Mouse (Mus musculus) A20 (cell line): Measurements from ENCODE around the gene Kcnc1.

Source experiments
- DNase-seq: peaks from one replicate; pipeline ENCODE4 v3.0.0-alpha.2; 2011; ENCODE audit warnings: low read depth, low spot score

Gene Kcnc1

GRCm38 (mm10) chr7:46396231-46396927 lies at the start of gene Kcnc1:
TSS of gene Kcnc1 (plus strand) at chr7:46396497.
- peak; percentile 56 for DNase-seq

- DNase-seq: no peak
These were observed 48.6 kb upstream of the Kcnc1 start for GRCm38 (mm10) chr7:46347692-46348091.

DNA sequence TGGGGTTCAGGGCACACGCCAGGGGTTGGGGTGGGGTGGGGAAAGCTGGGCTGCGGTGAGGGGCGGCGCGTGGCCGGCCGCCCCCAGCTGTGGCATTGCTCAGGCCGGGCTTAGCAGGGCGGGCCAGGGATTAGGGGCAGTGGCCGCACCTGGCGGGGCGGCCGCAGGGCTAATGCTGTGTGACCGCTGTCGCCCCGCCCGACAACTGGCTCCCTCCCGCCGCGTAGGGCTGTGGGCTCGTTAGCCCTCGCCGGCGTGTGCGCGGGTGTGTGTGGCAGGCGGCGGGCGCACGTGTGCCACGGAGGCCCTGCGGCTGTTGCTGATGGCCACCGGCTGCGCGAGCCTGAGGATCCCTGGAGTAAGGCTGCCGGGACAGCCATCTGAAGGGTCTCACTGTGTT lies 47.5 kb upstream of the Kcnc1 start:
- no peak for DNase-seq

DNA sequence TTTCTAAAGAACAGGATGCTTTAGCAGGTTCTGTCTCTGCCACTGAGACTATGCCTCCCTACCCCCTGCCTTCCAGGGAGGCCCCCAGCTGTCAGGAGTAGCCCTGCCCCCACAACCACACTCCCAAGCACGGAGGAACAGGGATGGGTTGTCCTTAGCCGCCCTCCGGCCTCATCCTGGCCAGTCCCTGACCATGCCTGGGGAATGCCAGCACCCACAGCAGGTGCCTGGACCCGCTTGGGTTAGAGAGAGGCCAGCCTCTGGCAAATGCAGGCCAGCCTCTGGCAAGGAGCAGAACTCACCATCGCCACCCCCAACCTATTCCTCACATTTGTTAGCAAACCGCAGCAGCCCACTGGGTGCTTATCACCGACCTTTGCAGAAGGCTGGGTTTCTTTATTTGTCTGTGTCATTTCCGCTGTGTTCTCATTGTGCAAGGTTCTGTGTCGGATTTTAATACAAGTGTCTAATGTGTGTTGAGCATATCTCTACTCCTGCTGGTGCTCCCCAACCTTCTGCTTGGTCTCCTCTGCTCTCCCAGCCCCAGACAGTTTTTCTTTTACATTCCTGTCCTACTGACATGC lies 46.1 kb upstream of the Kcnc1 start:
- DNase-seq: no peak

- no peak for DNase-seq
These were observed 43.5 kb upstream of the Kcnc1 start for GRCm38 (mm10) chr7:46352748-46353147.

- no peak for DNase-seq
These were observed 43.1 kb upstream of the Kcnc1 start for GRCm38 (mm10) chr7:46353216-46353615.

- peak; percentile 12 for DNase-seq
These were observed 42.4 kb upstream of the Kcnc1 start for GRCm38 (mm10) chr7:46353875-46354274.

- no peak for DNase-seq
These were observed 34.5 kb upstream of the Kcnc1 start for GRCm38 (mm10) chr7:46361776-46362175.

DNA sequence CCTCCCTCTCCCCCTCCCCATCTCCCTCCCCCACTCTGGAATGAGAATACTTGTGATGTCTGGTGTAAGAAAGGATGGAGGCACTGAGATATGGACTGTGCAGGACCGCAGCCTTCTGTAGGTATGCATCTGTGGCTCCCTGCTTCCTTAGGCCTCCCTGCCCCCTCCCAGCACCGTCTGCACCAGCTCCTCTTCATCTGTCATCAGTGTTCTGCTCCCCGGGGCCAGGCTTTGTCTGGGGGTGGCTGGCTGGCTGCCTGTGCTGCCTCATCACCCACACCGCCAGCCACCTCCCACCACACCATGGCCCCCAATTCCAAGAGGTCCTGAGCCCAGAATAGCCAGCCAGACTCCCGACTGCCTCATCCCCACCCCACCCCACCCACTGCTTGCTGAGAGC lies 32.1 kb upstream of the Kcnc1 start:
- DNase-seq: no peak

GRCm38 (mm10) chr7:46365810-46366209 lies 30.5 kb upstream of the Kcnc1 start:
- no peak for DNase-seq

DNA sequence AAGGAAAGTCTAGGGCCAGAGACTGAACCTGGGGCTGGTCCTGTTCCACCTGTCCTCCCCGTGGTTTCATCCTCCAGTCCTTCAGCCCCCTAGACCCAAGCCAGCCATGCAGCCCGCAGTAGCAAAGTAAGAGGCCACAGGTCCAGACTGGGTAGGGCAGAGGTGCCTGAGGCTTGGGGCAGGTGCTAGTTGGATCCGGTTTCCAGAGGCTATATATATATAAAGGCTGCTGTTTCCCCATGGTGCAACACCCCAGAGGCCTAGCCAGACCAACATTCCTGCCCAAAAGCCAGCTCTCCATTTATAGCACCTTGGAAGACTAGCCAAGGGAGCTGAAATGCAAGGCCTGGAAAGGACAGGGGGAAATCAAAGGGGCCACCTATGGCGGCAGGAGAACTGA lies 25.2 kb upstream of the Kcnc1 start:
- no peak for DNase-seq

DNA sequence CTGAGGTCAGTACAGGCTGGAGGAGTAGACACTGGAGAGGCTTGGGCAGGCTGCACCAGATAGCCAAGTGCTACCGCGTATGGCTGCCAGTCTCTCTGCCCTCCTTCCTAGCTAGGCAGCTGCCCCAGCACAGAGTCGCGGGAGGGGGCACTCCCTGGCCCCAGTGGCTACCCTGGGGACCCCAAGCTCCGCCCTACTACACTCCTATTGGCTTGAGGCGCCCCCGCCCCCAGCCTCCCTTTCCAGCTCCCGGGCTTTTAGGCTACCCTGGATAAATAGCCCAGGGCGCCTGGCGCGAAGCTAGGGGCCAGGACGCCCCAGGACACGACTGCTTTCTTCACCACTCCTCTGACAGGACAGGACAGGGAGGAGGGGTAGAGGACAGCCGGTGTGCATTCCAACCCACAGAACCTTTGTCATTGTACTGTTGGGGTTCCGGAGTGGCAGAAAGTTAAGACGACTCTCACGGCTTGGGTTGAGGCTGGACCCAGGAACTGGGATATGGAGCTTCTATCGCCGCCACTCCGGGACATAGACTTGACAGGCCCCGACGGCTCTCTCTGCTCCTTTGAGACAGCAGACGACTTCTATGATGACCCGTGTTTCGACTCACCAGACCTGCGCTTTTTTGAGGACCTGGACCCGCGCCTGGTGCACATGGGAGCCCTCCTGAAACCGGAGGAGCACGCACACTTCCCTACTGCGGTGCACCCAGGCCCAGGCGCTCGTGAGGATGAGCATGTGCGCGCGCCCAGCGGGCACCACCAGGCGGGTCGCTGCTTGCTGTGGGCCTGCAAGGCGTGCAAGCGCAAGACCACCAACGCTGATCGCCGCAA lies 19.9 kb upstream of the Kcnc1 start, which contains the start of gene Myod1:
TSS of gene Myod1 (plus strand) at position 303 of the 836 bp plus-strand sequence.
- DNase-seq: no peak

GRCm38 (mm10) chr7:46377008-46377346 lies 19.3 kb upstream of the Kcnc1 start:
- DNase-seq: no peak

GRCm38 (mm10) chr7:46378123-46378522 lies 18.2 kb upstream of the Kcnc1 start:
- peak; percentile 48 for DNase-seq

- peak; percentile 85 for DNase-seq
These were observed 17.3 kb upstream of the Kcnc1 start for GRCm38 (mm10) chr7:46378983-46379382.

- no peak for DNase-seq
These were observed 15.7 kb upstream of the Kcnc1 start for GRCm38 (mm10) chr7:46380625-46381024.

DNA sequence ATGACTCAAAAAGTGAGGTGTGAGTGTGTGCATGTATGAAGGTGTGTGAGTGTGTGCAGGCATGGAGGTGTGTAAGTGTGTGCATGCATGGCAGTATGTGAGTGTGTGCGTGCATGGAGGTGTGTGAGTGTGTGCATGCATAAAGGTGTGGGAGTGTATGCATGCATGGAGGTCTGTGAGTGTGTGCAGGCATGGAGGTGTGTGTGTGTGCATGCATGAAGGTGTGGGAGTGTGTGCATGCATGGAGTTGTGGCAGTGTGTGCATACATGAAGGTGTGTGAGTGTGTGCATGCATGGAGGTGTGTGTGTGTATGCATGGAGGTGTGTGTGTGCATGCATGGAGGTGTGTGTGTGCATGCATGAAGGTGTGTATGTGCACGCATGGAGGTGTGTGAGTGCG lies 8.9 kb upstream of the Kcnc1 start:
- DNase-seq: no peak

DNA sequence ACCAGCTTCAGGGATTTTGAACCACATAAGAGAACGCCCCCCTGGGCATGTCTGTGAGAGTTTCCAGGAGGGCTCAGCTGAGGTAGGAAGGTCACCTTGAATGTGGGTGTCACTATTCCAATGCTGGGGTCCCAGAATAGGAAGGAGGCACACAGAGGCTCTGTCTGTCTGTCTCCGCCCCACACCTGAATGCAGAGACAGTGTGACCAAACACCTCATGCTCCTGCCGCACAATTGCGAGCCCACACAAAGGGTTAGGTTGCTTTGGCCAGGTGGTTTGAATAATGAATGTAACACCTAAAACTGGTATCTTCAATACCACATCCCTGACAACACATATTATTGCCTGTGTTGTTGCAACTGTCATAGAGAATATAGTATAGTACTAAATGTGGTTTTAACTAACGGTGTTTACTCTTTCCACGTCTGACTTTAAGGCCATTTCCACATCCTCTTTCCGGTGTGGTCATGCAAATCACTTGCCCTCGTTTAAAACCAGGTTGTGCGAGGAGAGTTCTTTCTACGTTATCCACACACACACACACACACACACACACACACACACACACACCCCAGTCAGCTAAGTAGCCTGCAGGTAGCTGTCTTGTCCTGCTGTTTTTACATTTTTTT lies 6.7 kb upstream of the Kcnc1 start:
- peak; percentile 84 for DNase-seq

DNA sequence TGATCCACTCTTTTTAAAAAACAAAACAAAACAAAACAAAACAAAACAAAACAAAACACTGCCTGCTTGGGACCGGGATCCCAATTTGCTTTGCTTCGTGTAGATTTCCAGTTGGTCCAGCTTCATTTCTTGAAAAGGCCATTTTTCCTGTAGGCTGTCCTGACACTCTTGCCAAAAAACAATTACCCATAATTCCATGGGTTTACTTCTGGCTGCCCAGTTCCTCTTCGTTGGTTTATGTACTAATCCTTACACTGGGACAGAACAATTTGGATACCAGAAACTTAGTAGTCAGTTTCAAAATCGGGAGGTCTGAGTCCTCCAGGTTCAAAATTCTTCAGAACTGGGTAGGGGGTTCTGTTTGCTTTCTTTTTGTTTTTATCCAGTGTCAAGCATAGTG lies 6.1 kb upstream of the Kcnc1 start:
- DNase-seq: no peak

DNA sequence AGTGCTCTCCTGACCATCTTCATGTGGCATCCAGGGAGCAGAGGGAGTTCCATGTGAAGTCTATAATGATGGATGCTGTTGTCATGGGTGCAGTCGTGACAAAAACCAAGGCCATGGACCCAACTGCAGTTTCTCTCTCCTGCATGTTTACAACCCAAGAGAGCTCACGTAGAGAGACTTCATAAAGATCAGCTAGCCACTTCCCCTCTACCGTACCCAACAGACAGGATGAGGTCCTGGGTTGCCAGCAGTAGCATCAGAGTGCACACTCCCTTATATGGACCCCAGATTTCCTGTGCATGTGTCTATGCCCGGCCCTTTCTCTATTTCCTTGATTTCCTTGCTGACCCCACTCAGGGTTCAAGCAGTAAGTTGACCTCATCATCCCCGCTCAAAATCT lies 4.6 kb upstream of the Kcnc1 start:
- peak; percentile 50 for DNase-seq

GRCm38 (mm10) chr7:46393116-46393515 lies 3.2 kb upstream of the Kcnc1 start:
- DNase-seq: peak; percentile 91
